Mouse (Mus musculus) midbrain, embryonic 12.5 days (tissue): ENCODE measurements at regions not wholly inside any gene's neighbourhood (a gene's known extent, or its start where the extent isn't known, plus 50 kb on each side); places are given as distances from the start of the nearest gene placed in this dataset.
A peak's percentile ranks its signal among the peaks of the same experiment; 100 is the strongest.

Experiments used
- ATAC-seq: fragments of 200-750 bp; cut with Nextera tagmentation; 2 replicates; pipeline ENCODE4 v1.8.0; 2017; ENCODE audit warnings: low read depth, moderate TSS enrichment, moderate library complexity; ENCODE audit not compliant: low FRiP score
- H3K27ac ChIP-seq: fragments of 300-500 bp; sonication (generic); replicated peaks from 2 replicates; pipeline ENCODE4 v1.5.1; 2016; ENCODE audit warnings: mild to moderate bottlenecking
- H3K27me3 ChIP-seq: fragments of 300-500 bp; sonication (generic); 2 replicates; pipeline ENCODE4 v1.6.1; 2016; ENCODE audit warnings: mild to moderate bottlenecking
- H3K36me3 ChIP-seq: fragments of 300-500 bp; sonication (generic); 2 replicates; pipeline ENCODE4 v1.6.1; 2016
- H3K4me1 ChIP-seq: fragments of 300-500 bp; sonication (generic); 2 replicates; pipeline ENCODE4 v1.6.1; 2016
- H3K4me2 ChIP-seq: fragments of 300-500 bp; sonication (generic); replicated peaks from 2 replicates; pipeline ENCODE4 v1.6.1; 2016; ENCODE audit warnings: mild to moderate bottlenecking, moderate library complexity
- H3K4me3 ChIP-seq: fragments of 300-500 bp; sonication (generic); 2 replicates; pipeline ENCODE4 v1.5.1; 2016; ENCODE audit warnings: mild to moderate bottlenecking
- H3K9ac ChIP-seq: fragments of 300-500 bp; sonication (generic); replicated peaks from 2 replicates; pipeline ENCODE4 v1.6.1; 2016; ENCODE audit warnings: mild to moderate bottlenecking, moderate library complexity
- H3K9me3 ChIP-seq: fragments of 300-500 bp; sonication (generic); 2 replicates; pipeline ENCODE4 v1.6.1; 2016; ENCODE audit warnings: mild to moderate bottlenecking
- WGBS: fragments of 180-500 bp; shearing (Covaris S2); methylation state at CpG from one replicate; pipeline ENCODE4 v1.1.7; 2016; 5-methylcytosine and 5-hydroxymethylcytosine counted together

- Histone ChIP-seq H3K4me3 (no peak overlapping the region), H3K4me2 (no peak overlapping the region), H3K36me3 (no peaks in the 10 kb centered on the region), H3K27me3 (no peaks in the 10 kb centered on the region), H3K9me3 (no peaks in the 10 kb centered on the region), H3K4me1 (no peaks in the 10 kb centered on the region), H3K27ac (no peak overlapping the region), H3K9ac (no peak overlapping the region)
- 68% methylated on average over 5 of the region's 5 CpGs for WGBS
- ATAC-seq = no peak
Observed at GRCm38 (mm10) chr7:129903126-129903525, 311.5 kb downstream of the Wdr11 start.

- Histone ChIP-seq H3K4me1 (no peaks in the 10 kb centered on the region), H3K4me2 (no peak overlapping the region), H3K36me3 (no peaks in the 10 kb centered on the region), H3K9ac (no peak overlapping the region), H3K27ac (no peak overlapping the region), H3K9me3 (no peaks in the 10 kb centered on the region), H3K4me3 (no peak overlapping the region), H3K27me3 (no peaks in the 10 kb centered on the region)
- WGBS = 78% methylated on average over 1 of the region's 1 CpGs
- no peak for ATAC-seq
Observed at GRCm38 (mm10) chr7:129906131-129906530, 314.5 kb downstream of the Wdr11 start.

- no peaks in the 10 kb centered on the region for H3K36me3 ChIP-seq
- H3K9ac ChIP-seq = no peak overlapping the region
- no peak overlapping the region for H3K27ac ChIP-seq
- H3K4me3 ChIP-seq = no peak overlapping the region
- no peak overlapping the region for H3K4me2 ChIP-seq
- WGBS = 87% methylated on average over 5 of the region's 5 CpGs
- no peaks in the 10 kb centered on the region for H3K27me3 ChIP-seq
- ATAC-seq = no peak
- H3K9me3 ChIP-seq = no peaks in the 10 kb centered on the region
- no peaks in the 10 kb centered on the region for H3K4me1 ChIP-seq
Observed at GRCm38 (mm10) chr7:129908826-129909225, 317.2 kb downstream of the Wdr11 start.

GRCm38 (mm10) chr7:129909730-129910129 is 318.1 kb downstream of the Wdr11 start:
- Histone ChIP-seq H3K9me3 (no peaks in the 10 kb centered on the region), H3K27me3 (no peaks in the 10 kb centered on the region), H3K27ac (no peak overlapping the region), H3K9ac (no peak overlapping the region), H3K4me2 (no peak overlapping the region), H3K4me3 (no peak overlapping the region), H3K36me3 (no peaks in the 10 kb centered on the region), H3K4me1 (no peaks in the 10 kb centered on the region)
- ATAC-seq = no peak
- WGBS = 87% methylated on average over 1 of the region's 1 CpGs

- H3K27me3 ChIP-seq = no peaks in the 10 kb centered on the region
- no peak for ATAC-seq
- H3K4me2 ChIP-seq = no peak overlapping the region
- H3K9ac ChIP-seq = no peak overlapping the region
- no peaks in the 10 kb centered on the region for H3K36me3 ChIP-seq
- no peaks in the 10 kb centered on the region for H3K4me1 ChIP-seq
- H3K9me3 ChIP-seq = no peaks in the 10 kb centered on the region
- no peak overlapping the region for H3K27ac ChIP-seq
- WGBS = 91% methylated on average over 3 of the region's 3 CpGs
- H3K4me3 ChIP-seq = no peak overlapping the region
Observed at GRCm38 (mm10) chr7:129910826-129911225, 319.2 kb downstream of the Wdr11 start.

- H3K4me3 ChIP-seq = no peak overlapping the region
- peaks cover 14% of the 10 kb centered on the region; the same call in 1 of the 2 replicates for H3K4me1 ChIP-seq
- no peaks in the 10 kb centered on the region for H3K9me3 ChIP-seq
- no peak overlapping the region for H3K9ac ChIP-seq
- no peak overlapping the region for H3K27ac ChIP-seq
- WGBS = 92% methylated on average over 6 of the region's 6 CpGs
- no peak overlapping the region for H3K4me2 ChIP-seq
- no peaks in the 10 kb centered on the region for H3K36me3 ChIP-seq
- ATAC-seq = no peak
- H3K27me3 ChIP-seq = no peaks in the 10 kb centered on the region
Observed at GRCm38 (mm10) chr7:129914871-129915270, 323.2 kb downstream of the Wdr11 start.

- no peak for ATAC-seq
- H3K36me3 ChIP-seq = no peaks in the 10 kb centered on the region
- H3K9ac ChIP-seq = no peak overlapping the region
- no peak overlapping the region for H3K4me2 ChIP-seq
- no peaks in the 10 kb centered on the region for H3K9me3 ChIP-seq
- no peak overlapping the region for H3K27ac ChIP-seq
- H3K4me3 ChIP-seq = no peak overlapping the region
- WGBS = 85% methylated on average over 18 of the region's 18 CpGs
- H3K27me3 ChIP-seq = no peaks in the 10 kb centered on the region
- H3K4me1 ChIP-seq = peaks cover 29% of the 10 kb centered on the region
Observed at GRCm38 (mm10) chr7:129918240-129919200, 326.9 kb downstream of the Wdr11 start.

GRCm38 (mm10) chr7:129922291-129922690 is 330.6 kb downstream of the Wdr11 start:
- H3K4me3 ChIP-seq = no peak overlapping the region
- H3K27me3 ChIP-seq = no peaks in the 10 kb centered on the region
- no peaks in the 10 kb centered on the region for H3K36me3 ChIP-seq
- H3K9me3 ChIP-seq = no peaks in the 10 kb centered on the region
- H3K4me1 ChIP-seq = peaks cover 29% of the 10 kb centered on the region
- ATAC-seq = peak; percentile 70
- WGBS = 56% methylated on average over 7 of the region's 7 CpGs
- no peak overlapping the region for H3K9ac ChIP-seq
- H3K27ac ChIP-seq = peak overlapping the region; percentile 25; the same call in 1 of the 2 replicates
- no peak overlapping the region for H3K4me2 ChIP-seq

GRCm38 (mm10) chr7:129936731-129937130 is 345.1 kb downstream of the Wdr11 start:
- Histone ChIP-seq H3K36me3 (no peaks in the 10 kb centered on the region), H3K9me3 (no peaks in the 10 kb centered on the region), H3K27ac (no peak overlapping the region), H3K4me1 (no peaks in the 10 kb centered on the region), H3K27me3 (no peaks in the 10 kb centered on the region), H3K9ac (no peak overlapping the region), H3K4me3 (no peak overlapping the region), H3K4me2 (no peak overlapping the region)
- 82% methylated on average over 6 of the region's 6 CpGs for WGBS
- no peak for ATAC-seq

GRCm38 (mm10) chr7:129937715-129938114 is 346.1 kb downstream of the Wdr11 start:
- WGBS = 94% methylated on average over 6 of the region's 6 CpGs
- ATAC-seq = no peak
- Histone ChIP-seq H3K4me2 (no peak overlapping the region), H3K9me3 (no peaks in the 10 kb centered on the region), H3K36me3 (no peaks in the 10 kb centered on the region), H3K4me3 (no peak overlapping the region), H3K9ac (no peak overlapping the region), H3K27me3 (no peaks in the 10 kb centered on the region), H3K4me1 (no peaks in the 10 kb centered on the region), H3K27ac (no peak overlapping the region)

- no peak for ATAC-seq
- no peak overlapping the region for H3K27ac ChIP-seq
- H3K4me3 ChIP-seq = no peak overlapping the region
- H3K4me2 ChIP-seq = no peak overlapping the region
- H3K36me3 ChIP-seq = no peaks in the 10 kb centered on the region
- 79% methylated on average over 10 of the region's 10 CpGs for WGBS
- H3K4me1 ChIP-seq = no peaks in the 10 kb centered on the region
- H3K27me3 ChIP-seq = no peaks in the 10 kb centered on the region
- H3K9me3 ChIP-seq = no peaks in the 10 kb centered on the region
- no peak overlapping the region for H3K9ac ChIP-seq
Observed at GRCm38 (mm10) chr7:129938141-129938540, 346.5 kb downstream of the Wdr11 start.

GRCm38 (mm10) chr7:129939266-129939665 is 347.6 kb downstream of the Wdr11 start:
- 81% methylated on average over 5 of the region's 5 CpGs for WGBS
- H3K9me3 ChIP-seq = no peaks in the 10 kb centered on the region
- H3K4me3 ChIP-seq = no peak overlapping the region
- H3K9ac ChIP-seq = no peak overlapping the region
- no peak overlapping the region for H3K27ac ChIP-seq
- no peak overlapping the region for H3K4me2 ChIP-seq
- no peaks in the 10 kb centered on the region for H3K27me3 ChIP-seq
- H3K36me3 ChIP-seq = no peaks in the 10 kb centered on the region
- no peaks in the 10 kb centered on the region for H3K4me1 ChIP-seq
- no peak for ATAC-seq
